Mouse (Mus musculus): ENCODE results near the gene Synj1. TPM values are rescaled to one million over a fixed set of nuclear protein-coding genes. Genes with fewer than 3 reads are reported as not detected.

Gene Synj1
- total and polyA plus RNA-seq, 3 experiments = 4.6 to 20.7 (median 8.1) TPM

DNA sequence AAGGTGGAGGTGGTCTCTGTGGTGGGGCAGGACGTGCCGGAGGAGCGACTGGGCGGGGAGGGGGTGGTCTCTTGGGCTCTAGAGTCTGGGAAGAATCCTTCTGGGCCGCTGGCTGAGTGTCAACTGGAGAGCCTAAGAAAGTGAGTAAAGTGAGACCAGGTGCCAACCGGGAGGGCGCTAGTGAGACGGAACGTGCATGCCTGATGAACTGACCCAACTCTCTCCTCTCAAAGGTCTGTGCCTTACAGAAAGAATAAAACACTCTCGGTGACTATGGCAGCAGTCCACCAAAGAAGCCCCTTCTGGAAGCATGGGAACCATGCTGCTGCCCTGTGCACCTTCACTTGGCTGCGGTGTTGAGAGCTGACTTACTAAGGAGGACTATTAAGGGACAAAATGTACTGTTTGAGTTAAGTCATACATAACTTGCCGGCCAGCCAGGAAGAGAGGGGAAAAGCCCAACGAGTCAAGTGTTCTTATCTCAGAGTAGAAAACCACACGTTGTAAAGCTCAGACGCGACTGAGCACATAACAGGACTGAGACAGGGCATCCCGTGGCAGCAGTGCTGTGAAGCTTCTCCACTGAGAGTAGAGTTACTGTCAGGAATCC, 60.6 kb downstream of the Synj1 start:
- no peak for DNase-seq (ENCODE audit: extremely low read depth)
- TF ChIP-seq CTCF (conservative IDR thresholded peaks at IDR 0.05 in 1 of 2, IDR thresholded peaks at IDR 0.05 in 1 of 2; ENCODE audit: low read depth in 2 of 2, low read length in 2 of 2) = peak in 1 of 2 experiments; percentile 39; a peak in 2 of 4 replicates
- TF ChIP-seq RAD21 (IDR thresholded peaks at IDR 0.05; ENCODE audit: low read depth, low read length) = no peak; the same call in 1 of the 2 replicates
- peaks cover 28 to 69% of the 10 kb centered on the region in 2 experiments for H3K36me3 ChIP-seq (replicated peaks in 1 of 2; ENCODE audit: control insufficient read depth in 1 of 2, insufficient read depth in 1 of 2, low read length in 1 of 2)
- in situ Hi-C loops (cut with MboI; ENCODE audit: low pct_ligation_motif_present, low pct_unique_long_range_greater_than_20kb, low sequenced_read_pairs) (no loop called here), dilution Hi-C loops (cut with MboI; ENCODE audit: extremely low pct_ligation_motif_present, extremely low pct_unique_long_range_greater_than_20kb, low sequenced_read_pairs) (no loop called here)
- no peaks in the 10 kb centered on the region for H3K4me1 ChIP-seq (ENCODE audit: control insufficient read depth in 1 of 2, insufficient read depth in 2 of 2)
- H3K4me2 ChIP-seq (ENCODE audit: insufficient read depth, low read depth, poor library complexity, severe bottlenecking) = no peak overlapping the region
- no peaks in the 10 kb centered on the region for H3K79me2 ChIP-seq (replicated peaks; ENCODE audit: control insufficient read depth, extremely low read depth, insufficient read depth, poor library complexity, severe bottlenecking)
- no peaks in the 10 kb centered on the region for H3K9me3 ChIP-seq (replicated peaks; ENCODE audit: low read length)
- H3K4me3 ChIP-seq (replicated peaks in 1 of 3; ENCODE audit: low read depth in 2 of 3, low read length in 2 of 3, poor library complexity in 1 of 3) = no peak overlapping the region
- H3K27ac ChIP-seq (ENCODE audit: insufficient read depth, low read depth) = no peak overlapping the region
- H3K9ac ChIP-seq (ENCODE audit: insufficient read depth, low read depth) = no peak overlapping the region
- H3K27me3 ChIP-seq (replicated peaks) = no peaks in the 10 kb centered on the region

DNA sequence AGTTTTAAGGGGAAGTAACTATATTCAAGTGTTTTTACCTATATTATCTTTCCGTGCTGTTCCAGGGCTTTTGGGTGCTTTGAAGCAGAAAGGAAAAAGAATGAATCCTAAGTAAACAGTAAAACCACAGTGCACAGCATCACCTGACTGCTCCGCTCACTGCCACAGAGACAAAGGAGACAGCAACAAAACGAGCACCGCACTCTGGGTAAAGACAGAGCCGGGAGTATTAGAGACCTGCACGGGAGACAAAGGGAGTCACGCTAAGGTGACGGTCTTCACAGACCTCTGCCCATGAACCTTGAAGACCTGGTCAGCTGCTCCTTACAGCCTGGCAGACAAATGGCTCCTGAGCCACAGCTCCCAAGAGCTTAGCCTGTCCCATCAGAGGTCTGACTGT, 64.1 kb downstream of the Synj1 start:
- no peak for TF ChIP-seq POLR2A (IDR thresholded peaks at IDR 0.05; ENCODE audit: low read depth, low read length)
- TF ChIP-seq TCF12 (IDR thresholded peaks at IDR 0.05; ENCODE audit: low read depth, low read length) = no peak
- no peak for TF ChIP-seq MAFK (IDR thresholded peaks at IDR 0.05; ENCODE audit: insufficient replicate concordance, low read length)
- no peak for TF ChIP-seq E2F4 (IDR thresholded peaks at IDR 0.05; ENCODE audit: insufficient replicate concordance, low read depth, low read length)
- TF ChIP-seq EP300 (IDR thresholded peaks at IDR 0.05; ENCODE audit: low read length) = no peak
- no peak for TF ChIP-seq ZKSCAN1 (IDR thresholded peaks at IDR 0.05; ENCODE audit: borderline replicate concordance, low read depth, low read length)
- TF ChIP-seq CHD1 (IDR thresholded peaks at IDR 0.05; ENCODE audit: low read depth, low read length) = no peak
- no peak for TF ChIP-seq RCOR1 (conservative IDR thresholded peaks at IDR 0.05; ENCODE audit: low read depth, low read length)
- TF ChIP-seq USF2 (conservative IDR thresholded peaks at IDR 0.05; ENCODE audit: low read depth, low read length) = no peak
- TF ChIP-seq MAZ (IDR thresholded peaks at IDR 0.05; ENCODE audit: low read depth, low read length) = no peak
- TF ChIP-seq CHD2 (IDR thresholded peaks at IDR 0.05; ENCODE audit: low read length) = no peak
- no peak for TF ChIP-seq ELF1 (IDR thresholded peaks at IDR 0.05; ENCODE audit: low read depth, low read length)
- no peak for TF ChIP-seq HCFC1 (IDR thresholded peaks at IDR 0.05; ENCODE audit: low read depth, low read length)
- no peak for TF ChIP-seq CTCF (conservative IDR thresholded peaks at IDR 0.05 in 1 of 2, IDR thresholded peaks at IDR 0.05 in 1 of 2; ENCODE audit: low read depth in 2 of 2, low read length in 2 of 2)
- Histone ChIP-seq H3K4me2 (ENCODE audit: insufficient read depth, low read depth, poor library complexity, severe bottlenecking) (no peak overlapping the region), H3K27me3 (replicated peaks) (no peaks in the 10 kb centered on the region), H3K9me3 (replicated peaks; ENCODE audit: low read length) (no peaks in the 10 kb centered on the region), H3K36me3 (replicated peaks in 1 of 2; ENCODE audit: control insufficient read depth in 1 of 2, insufficient read depth in 1 of 2, low read length in 1 of 2) (peaks cover 41 to 71% of the 10 kb centered on the region in 2 experiments), H3K4me3 (replicated peaks in 1 of 3; ENCODE audit: low read depth in 2 of 3, low read length in 2 of 3, poor library complexity in 1 of 3) (no peak overlapping the region), H3K27ac (ENCODE audit: insufficient read depth, low read depth) (no peak overlapping the region), H3K9ac (ENCODE audit: insufficient read depth, low read depth) (no peak overlapping the region), H3K4me1 (ENCODE audit: control insufficient read depth in 1 of 2, insufficient read depth in 2 of 2) (no peaks in the 10 kb centered on the region), H3K79me2 (replicated peaks; ENCODE audit: control insufficient read depth, extremely low read depth, insufficient read depth, poor library complexity, severe bottlenecking) (no peaks in the 10 kb centered on the region)
- no peak for DNase-seq (ENCODE audit: extremely low read depth)
- in situ Hi-C loops (cut with MboI; ENCODE audit: low pct_ligation_motif_present, low pct_unique_long_range_greater_than_20kb, low sequenced_read_pairs) (no loop called here), dilution Hi-C loops (cut with MboI; ENCODE audit: extremely low pct_ligation_motif_present, extremely low pct_unique_long_range_greater_than_20kb, low sequenced_read_pairs) (no loop called here)
